Mouse (Mus musculus): ENCODE measurements at regions not wholly inside any gene's neighbourhood (a gene's known extent, or its start where the extent isn't known, plus 50 kb on each side); places are given as distances from the start of the nearest gene placed in this dataset.
A peak's percentile ranks its signal among the peaks of the same experiment; 100 is the strongest.

GRCm38 (mm10) chr13:44277952-44278351 is 451.3 kb upstream of the Jarid2 start:
- no peak for DNase-seq (ENCODE audit: low spot score)
- H3K4me2 ChIP-seq (ENCODE audit: low read depth, low read length), result no peak overlapping the region

GRCm38 (mm10) chr13:44279036-44279435 is 450.2 kb upstream of the Jarid2 start:
- no peak for DNase-seq (ENCODE audit: low spot score)
- Histone ChIP-seq H3K4me1 (ENCODE audit: control insufficient read depth, insufficient read depth) (no peaks in the 10 kb centered on the region), H3K9ac (replicated peaks; ENCODE audit: low read depth, low read length) (no peak overlapping the region), H3K36me3 (replicated peaks; ENCODE audit: control insufficient read depth, insufficient read depth, low read length) (no peaks in the 10 kb centered on the region), H3K4me2 (ENCODE audit: low read depth, low read length) (no peak overlapping the region), H3K27ac (ENCODE audit: low read depth) (no peak overlapping the region), H3K27me3 (ENCODE audit: control insufficient read depth, insufficient read depth, low read length) (no peaks in the 10 kb centered on the region), H3K9me3 (replicated peaks; ENCODE audit: control insufficient read depth, low read length) (no peaks in the 10 kb centered on the region), H3K4me3 (ENCODE audit: low read depth, low read length) (no peak overlapping the region)
- no peak for ATAC-seq (ENCODE audit: insufficient read depth, low read depth)
- TF ChIP-seq CTCF (IDR thresholded peaks at IDR 0.05; ENCODE audit: low read depth), result no peak
- TF ChIP-seq EP300 (IDR thresholded peaks at IDR 0.05; ENCODE audit: low read depth), result no peak
- WGBS, result 47% methylated on average over 4 of the region's 4 CpGs

More at GRCm38 (mm10) chr13:44277952-44278351, 451.3 kb upstream of the Jarid2 start:
- no peak overlapping the region for H3K9ac ChIP-seq (replicated peaks; ENCODE audit: low read depth, low read length)
- no peaks in the 10 kb centered on the region for H3K9me3 ChIP-seq (replicated peaks; ENCODE audit: control insufficient read depth, low read length)
- ATAC-seq (ENCODE audit: insufficient read depth, low read depth), result no peak
- H3K4me1 ChIP-seq (ENCODE audit: control insufficient read depth, insufficient read depth), result no peaks in the 10 kb centered on the region
- no peaks in the 10 kb centered on the region for H3K27me3 ChIP-seq (ENCODE audit: control insufficient read depth, insufficient read depth, low read length)
- no peaks in the 10 kb centered on the region for H3K36me3 ChIP-seq (replicated peaks; ENCODE audit: control insufficient read depth, insufficient read depth, low read length)
- TF ChIP-seq EP300 (IDR thresholded peaks at IDR 0.05; ENCODE audit: low read depth) (no peak), CTCF (IDR thresholded peaks at IDR 0.05; ENCODE audit: low read depth) (no peak)
- no peak overlapping the region for H3K4me3 ChIP-seq (ENCODE audit: low read depth, low read length)
- H3K27ac ChIP-seq (ENCODE audit: low read depth), result no peak overlapping the region
- WGBS, result 92% methylated on average over 3 of the region's 3 CpGs

- 90% methylated on average over 8 of the region's 8 CpGs for WGBS
Observed at GRCm38 (mm10) chr13:44280296-44280695, 449.0 kb upstream of the Jarid2 start.

DNA sequence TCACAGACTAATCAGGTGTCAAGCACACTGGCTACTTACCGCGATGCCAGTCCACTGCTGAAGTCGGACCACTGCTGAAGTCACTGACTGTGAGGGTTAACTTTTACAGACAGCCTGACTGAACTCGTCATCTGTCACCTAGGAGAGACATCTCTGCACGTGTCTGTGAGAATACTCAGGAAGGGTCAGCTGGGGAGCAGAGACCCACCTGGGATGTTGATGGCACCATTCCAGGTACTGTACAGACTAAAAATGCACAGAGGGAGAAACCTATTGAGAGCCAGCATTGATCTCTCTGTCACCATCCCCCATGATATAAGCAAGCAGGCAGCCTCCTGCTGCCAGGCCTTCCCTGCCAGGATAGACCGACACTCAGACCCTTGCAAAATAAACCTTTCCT is 447.5 kb upstream of the Jarid2 start:
- DNase-seq (ENCODE audit: low spot score), result peak; percentile 3
- H3K36me3 ChIP-seq (replicated peaks; ENCODE audit: control insufficient read depth, insufficient read depth, low read length), result no peaks in the 10 kb centered on the region
- H3K27me3 ChIP-seq (ENCODE audit: control insufficient read depth, insufficient read depth, low read length), result no peaks in the 10 kb centered on the region
- H3K4me1 ChIP-seq (ENCODE audit: control insufficient read depth, insufficient read depth), result no peaks in the 10 kb centered on the region
- H3K4me2 ChIP-seq (ENCODE audit: low read depth, low read length), result no peak overlapping the region
- no peak overlapping the region for H3K27ac ChIP-seq (ENCODE audit: low read depth)
- no peaks in the 10 kb centered on the region for H3K9me3 ChIP-seq (replicated peaks; ENCODE audit: control insufficient read depth, low read length)
- TF ChIP-seq CTCF (IDR thresholded peaks at IDR 0.05; ENCODE audit: low read depth) (no peak), EP300 (IDR thresholded peaks at IDR 0.05; ENCODE audit: low read depth) (no peak)
- no peak overlapping the region for H3K4me3 ChIP-seq (ENCODE audit: low read depth, low read length)
- ATAC-seq (ENCODE audit: insufficient read depth, low read depth), result no peak
- no peak overlapping the region for H3K9ac ChIP-seq (replicated peaks; ENCODE audit: low read depth, low read length)
- WGBS, result 43% methylated on average over 6 of the region's 6 CpGs

More at GRCm38 (mm10) chr13:44280296-44280695, 449.0 kb upstream of the Jarid2 start:
- no peak for DNase-seq (ENCODE audit: low spot score)
- no peak overlapping the region for H3K4me2 ChIP-seq (ENCODE audit: low read depth, low read length)
- no peak overlapping the region for H3K27ac ChIP-seq (ENCODE audit: low read depth)
- H3K36me3 ChIP-seq (replicated peaks; ENCODE audit: control insufficient read depth, insufficient read depth, low read length), result no peaks in the 10 kb centered on the region
- no peaks in the 10 kb centered on the region for H3K9me3 ChIP-seq (replicated peaks; ENCODE audit: control insufficient read depth, low read length)
- TF ChIP-seq CTCF (IDR thresholded peaks at IDR 0.05; ENCODE audit: low read depth) (no peak), EP300 (IDR thresholded peaks at IDR 0.05; ENCODE audit: low read depth) (no peak)
- H3K4me1 ChIP-seq (ENCODE audit: control insufficient read depth, insufficient read depth), result no peaks in the 10 kb centered on the region
- no peak for ATAC-seq (ENCODE audit: insufficient read depth, low read depth)
- H3K27me3 ChIP-seq (ENCODE audit: control insufficient read depth, insufficient read depth, low read length), result no peaks in the 10 kb centered on the region
- no peak overlapping the region for H3K4me3 ChIP-seq (ENCODE audit: low read depth, low read length)
- no peak overlapping the region for H3K9ac ChIP-seq (replicated peaks; ENCODE audit: low read depth, low read length)

- TF ChIP-seq EP300 (IDR thresholded peaks at IDR 0.05; ENCODE audit: low read depth) (no peak), CTCF (IDR thresholded peaks at IDR 0.05; ENCODE audit: low read depth) (no peak)
- Histone ChIP-seq H3K4me2 (ENCODE audit: low read depth, low read length) (no peak overlapping the region), H3K27ac (ENCODE audit: low read depth) (no peak overlapping the region), H3K9ac (replicated peaks; ENCODE audit: low read depth, low read length) (no peak overlapping the region), H3K9me3 (replicated peaks; ENCODE audit: control insufficient read depth, low read length) (no peaks in the 10 kb centered on the region), H3K4me1 (ENCODE audit: control insufficient read depth, insufficient read depth) (no peaks in the 10 kb centered on the region), H3K36me3 (replicated peaks; ENCODE audit: control insufficient read depth, insufficient read depth, low read length) (no peaks in the 10 kb centered on the region), H3K4me3 (ENCODE audit: low read depth, low read length) (no peak overlapping the region), H3K27me3 (ENCODE audit: control insufficient read depth, insufficient read depth, low read length) (no peaks in the 10 kb centered on the region)
- DNase-seq (ENCODE audit: low spot score), result no peak
- no peak for ATAC-seq (ENCODE audit: insufficient read depth, low read depth)
- WGBS, result 60% methylated on average over 9 of the region's 9 CpGs
Observed at GRCm38 (mm10) chr13:44282306-44282705, 447.0 kb upstream of the Jarid2 start.

Measured in heart, postnatal 0 days (tissue).